Mouse (Mus musculus): ENCODE results near the gene Acsl6. TPM values are rescaled to one million over a fixed set of nuclear protein-coding genes. Genes with fewer than 3 reads are reported as not detected.

Gene Acsl6
- not detected for total RNA-seq (2023)

DNA sequence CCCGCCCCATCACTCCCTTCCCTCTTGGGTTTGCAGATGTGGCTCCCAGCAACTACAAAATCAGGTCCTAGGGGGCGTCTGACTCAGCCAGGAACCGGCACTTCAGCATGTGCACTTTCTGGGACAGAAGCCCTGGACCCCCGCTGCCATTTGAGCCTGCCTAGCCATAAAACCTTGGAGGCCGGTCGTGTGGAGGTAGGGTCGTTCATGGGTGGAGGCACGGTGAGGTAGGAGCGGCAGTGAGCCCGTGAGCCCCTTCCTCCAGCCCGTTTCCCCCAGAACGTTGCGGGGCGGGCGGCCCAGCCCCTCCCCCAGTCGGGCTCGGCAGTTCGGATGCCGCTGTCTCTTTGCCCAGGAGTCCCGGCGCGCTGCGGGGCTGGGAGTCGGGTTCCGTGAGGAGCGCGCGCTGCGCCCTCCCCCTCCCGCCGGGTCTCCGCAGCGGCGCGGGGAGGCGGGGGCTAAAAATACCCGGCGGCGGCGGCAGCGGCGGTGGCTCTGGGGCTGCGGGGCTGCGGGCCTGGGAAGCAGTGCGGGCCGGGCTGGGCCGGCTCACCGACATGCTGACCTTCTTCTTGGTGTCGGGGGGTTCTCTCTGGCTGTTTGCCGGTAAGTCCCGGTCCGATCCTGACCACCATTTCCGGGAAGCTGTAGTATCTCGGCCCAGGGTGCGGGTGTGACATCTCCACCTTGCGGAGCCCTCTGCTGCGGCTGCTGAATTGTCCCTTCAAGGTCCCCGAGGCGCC lies at the start of gene Acsl6:
Gene Acsl6, plus strand, starts transcription at position 71 of the 743 bp plus-strand sequence.

DNA sequence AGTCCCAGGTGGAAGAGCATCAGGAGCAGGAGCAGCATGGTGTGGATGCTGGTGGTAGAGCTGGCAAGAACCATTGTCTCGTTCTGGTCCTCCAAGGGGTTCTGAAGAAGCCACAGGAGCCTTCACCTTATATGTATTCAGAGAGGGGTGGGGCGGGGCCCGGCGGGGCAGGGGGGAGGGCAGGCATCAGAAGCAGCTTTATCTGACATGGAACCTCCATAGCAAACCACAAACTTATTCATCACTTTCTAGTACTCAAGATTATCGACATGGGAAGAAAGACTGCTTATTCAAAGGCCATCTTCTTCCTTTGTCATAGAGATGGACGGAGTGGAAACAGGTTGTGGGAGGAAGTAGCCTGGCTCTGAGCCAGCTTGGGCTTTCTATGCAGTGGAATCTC lies 36.4 kb upstream of the Acsl6 start, which contains the start of gene Il3:
Gene Il3, minus strand, starts transcription at position 101 of the 400 bp plus-strand sequence.

Other genes starting within 250 kb of the Acsl6 start
- gene Pdlim4, start 234.8 kb upstream of the Acsl6 start, total RNA-seq (2023) = 61.2 TPM
- gene P4ha2, start 203.7 kb upstream of the Acsl6 start, total RNA-seq (2023) = 4.8 TPM
- gene Csf2, start 54.1 kb upstream of the Acsl6 start, total RNA-seq (2023) = 2.0 TPM
- gene Il3, start 36.5 kb upstream of the Acsl6 start, total RNA-seq (2023) = not detected
- not detected for gene Meikin, start 66.9 kb downstream of the Acsl6 start, total RNA-seq (2023)
- gene Fnip1, start 134.4 kb downstream of the Acsl6 start, total RNA-seq (2023) = 45.8 TPM
- gene Rapgef6, start 219.0 kb downstream of the Acsl6 start, total RNA-seq (2023) = 295 TPM

Measured in CD4-positive naive resting alpha-beta T cell, adult 76 days (primary cell).